Mouse (Mus musculus): Measurements from ENCODE around the gene 7530416G11Rik.

The 7530416G11Rik gene

GRCm38 (mm10) chr15:85503127-85503526 lies at the start of gene 7530416G11Rik:
TSS of gene 7530416G11Rik (minus strand) at chr15:85503227.
- no peak for DNase-seq (ENCODE audit: low spot score)

DNA sequence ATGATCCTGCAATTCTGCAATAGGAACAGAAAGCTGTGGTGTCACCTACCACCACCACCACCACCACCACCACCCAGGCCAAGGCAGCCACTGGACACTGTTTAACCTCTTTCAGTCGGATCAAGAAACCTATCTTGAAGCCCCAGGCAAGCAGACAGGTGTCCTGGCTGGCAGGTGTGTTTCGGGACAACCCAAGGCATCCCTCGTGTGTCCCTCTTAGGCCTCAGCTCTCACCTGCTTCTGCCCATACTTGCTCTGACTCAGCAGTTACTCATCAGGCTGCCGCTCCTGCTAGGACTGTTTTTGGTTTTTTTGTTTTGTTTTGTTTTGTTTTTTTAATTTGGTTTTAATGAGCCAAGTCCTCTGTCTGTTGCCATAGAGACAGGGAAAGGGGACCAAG lies 43.5 kb upstream of the 7530416G11Rik start:
- DNase-seq (ENCODE audit: low spot score): no peak

- DNase-seq (ENCODE audit: low spot score): no peak
Observed at GRCm38 (mm10) chr15:85545369-85545768, 42.3 kb upstream of the 7530416G11Rik start.

- DNase-seq (ENCODE audit: low spot score): no peak
Observed at GRCm38 (mm10) chr15:85538170-85538569, 35.1 kb upstream of the 7530416G11Rik start.

DNA sequence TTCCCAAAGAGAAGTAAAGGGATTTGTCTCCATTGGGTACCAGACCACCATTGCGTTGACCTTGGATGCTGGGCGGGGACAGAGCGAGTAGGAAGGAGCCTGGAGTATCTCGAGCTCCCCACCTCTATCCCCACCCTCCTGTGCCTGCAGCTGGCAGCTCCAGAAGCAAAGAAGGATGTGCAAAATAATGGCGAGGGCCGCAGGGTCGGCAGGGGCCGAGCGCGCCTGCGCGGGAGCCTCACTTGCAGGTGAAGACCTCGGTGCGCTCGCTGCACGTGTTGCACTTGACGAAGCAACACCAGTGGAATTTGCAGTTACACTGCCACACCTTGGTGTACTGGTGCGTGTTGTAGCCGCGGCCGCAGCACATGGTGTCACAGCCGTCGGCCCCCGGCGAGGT lies 34.1 kb upstream of the 7530416G11Rik start:
- no peak for DNase-seq (ENCODE audit: low spot score)

- no peak for DNase-seq (ENCODE audit: low spot score)
Observed at GRCm38 (mm10) chr15:85534646-85535045, 31.6 kb upstream of the 7530416G11Rik start.

- no peak for DNase-seq (ENCODE audit: low spot score)
Observed at GRCm38 (mm10) chr15:85534215-85534614, 31.2 kb upstream of the 7530416G11Rik start.

DNA sequence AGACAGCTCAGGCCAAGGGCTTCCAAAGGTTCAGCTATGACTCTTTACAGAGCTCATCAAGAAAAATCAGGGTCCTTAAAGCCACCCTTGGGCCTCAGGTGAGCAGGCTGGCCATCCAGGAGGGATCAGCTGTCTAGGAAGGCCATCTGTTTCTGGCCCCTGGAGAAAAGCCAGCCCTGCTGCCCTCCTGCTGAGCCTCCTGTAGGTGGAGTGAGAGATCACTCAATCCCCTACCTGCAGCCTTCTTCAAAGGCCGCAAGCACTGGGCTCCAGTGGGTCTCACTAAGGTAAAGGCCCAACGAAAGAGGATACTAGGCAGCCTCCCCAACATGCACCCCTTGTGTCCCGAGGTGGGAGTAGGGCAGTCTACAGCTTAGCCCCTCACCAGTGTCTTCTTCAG lies 29.0 kb upstream of the 7530416G11Rik start:
- no peak for DNase-seq (ENCODE audit: low spot score)

DNA sequence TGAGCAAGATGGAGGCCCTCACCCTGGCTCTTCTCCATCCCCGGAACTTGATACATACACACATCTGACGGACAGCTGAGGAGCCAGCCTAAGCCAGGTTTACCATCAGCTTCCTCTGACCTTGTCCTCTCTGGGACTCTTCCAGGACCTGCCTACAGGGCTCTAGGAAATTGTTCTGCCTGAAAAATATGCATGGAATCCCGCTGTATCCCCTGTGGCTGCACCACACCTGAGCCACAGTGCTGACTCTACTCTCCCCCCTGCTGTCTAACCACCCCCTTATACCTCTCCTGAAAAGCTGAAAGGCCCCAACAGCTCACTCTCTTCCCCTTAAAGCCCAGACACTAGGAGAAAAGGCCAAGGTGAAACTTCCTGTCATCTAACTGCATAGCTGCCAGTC lies 26.9 kb upstream of the 7530416G11Rik start:
- no peak for DNase-seq (ENCODE audit: low spot score)

DNA sequence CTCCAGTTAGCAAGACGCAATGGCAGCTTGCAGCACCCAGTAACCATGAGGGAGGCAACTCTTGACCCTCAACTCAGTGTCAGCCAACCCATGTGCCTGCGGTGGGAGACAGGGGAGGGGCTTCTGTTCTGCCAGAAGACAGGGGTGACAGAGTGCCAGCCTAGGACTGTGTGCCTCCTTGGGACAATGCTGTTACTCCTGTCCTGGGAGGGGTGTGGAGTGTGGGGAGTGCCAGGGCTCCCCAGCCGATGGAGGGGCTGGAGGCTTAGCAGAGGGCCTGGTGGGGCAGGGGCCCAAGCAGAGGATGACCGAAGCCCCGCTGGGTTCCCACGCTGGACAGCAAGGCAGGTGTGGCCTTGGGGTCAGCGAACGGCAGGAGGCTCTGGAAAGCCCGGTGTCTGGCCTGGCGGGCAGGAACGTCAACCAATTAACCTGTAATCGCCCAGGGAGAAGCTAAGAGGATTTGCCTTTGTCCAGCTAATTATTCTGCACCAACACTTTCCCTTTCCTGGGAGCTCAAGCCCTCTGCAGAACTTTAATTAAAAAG lies 21.4 kb upstream of the 7530416G11Rik start:
- no peak for DNase-seq (ENCODE audit: low spot score)

GRCm38 (mm10) chr15:85523173-85523991 lies 20.4 kb upstream of the 7530416G11Rik start:
- DNase-seq (ENCODE audit: low spot score): peak; percentile 52

- DNase-seq (ENCODE audit: low spot score): no peak
Observed at GRCm38 (mm10) chr15:85519438-85519837, 16.4 kb upstream of the 7530416G11Rik start.

DNA sequence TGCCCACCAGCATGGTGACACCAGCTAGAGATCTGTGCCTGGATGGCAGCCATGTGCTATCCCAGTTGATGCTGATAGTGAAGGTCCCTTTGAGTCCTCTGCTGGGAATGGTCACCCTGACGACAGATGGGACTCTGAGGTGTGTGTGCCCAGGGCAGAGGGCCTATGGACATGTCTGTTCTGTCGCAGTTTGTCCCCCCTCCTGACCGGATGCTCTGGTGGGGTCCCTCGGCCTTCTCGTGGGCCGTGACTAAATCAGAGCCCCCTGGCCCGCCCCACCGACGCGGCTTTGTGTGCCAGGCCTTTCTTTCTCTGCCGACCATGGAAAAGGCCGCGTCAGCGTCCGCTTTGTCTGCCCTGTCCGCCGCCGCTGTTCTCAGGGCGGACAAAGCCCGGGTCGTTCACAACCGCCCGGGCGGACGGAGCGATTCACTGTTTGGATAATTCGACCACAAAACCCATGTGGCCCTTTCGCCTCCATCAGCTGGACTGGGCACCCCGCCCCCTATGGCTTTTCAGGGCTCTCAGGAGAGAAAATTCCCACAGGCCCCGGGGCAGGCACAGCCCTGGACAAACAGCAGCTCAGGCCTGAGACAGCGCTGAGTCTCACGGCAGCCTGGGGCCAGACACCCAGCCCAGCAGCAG lies 4.5 kb upstream of the 7530416G11Rik start:
- no peak for DNase-seq (ENCODE audit: low spot score)

GRCm38 (mm10) chr15:85506680-85507079 lies 3.7 kb upstream of the 7530416G11Rik start:
- no peak for DNase-seq (ENCODE audit: low spot score)

DNA sequence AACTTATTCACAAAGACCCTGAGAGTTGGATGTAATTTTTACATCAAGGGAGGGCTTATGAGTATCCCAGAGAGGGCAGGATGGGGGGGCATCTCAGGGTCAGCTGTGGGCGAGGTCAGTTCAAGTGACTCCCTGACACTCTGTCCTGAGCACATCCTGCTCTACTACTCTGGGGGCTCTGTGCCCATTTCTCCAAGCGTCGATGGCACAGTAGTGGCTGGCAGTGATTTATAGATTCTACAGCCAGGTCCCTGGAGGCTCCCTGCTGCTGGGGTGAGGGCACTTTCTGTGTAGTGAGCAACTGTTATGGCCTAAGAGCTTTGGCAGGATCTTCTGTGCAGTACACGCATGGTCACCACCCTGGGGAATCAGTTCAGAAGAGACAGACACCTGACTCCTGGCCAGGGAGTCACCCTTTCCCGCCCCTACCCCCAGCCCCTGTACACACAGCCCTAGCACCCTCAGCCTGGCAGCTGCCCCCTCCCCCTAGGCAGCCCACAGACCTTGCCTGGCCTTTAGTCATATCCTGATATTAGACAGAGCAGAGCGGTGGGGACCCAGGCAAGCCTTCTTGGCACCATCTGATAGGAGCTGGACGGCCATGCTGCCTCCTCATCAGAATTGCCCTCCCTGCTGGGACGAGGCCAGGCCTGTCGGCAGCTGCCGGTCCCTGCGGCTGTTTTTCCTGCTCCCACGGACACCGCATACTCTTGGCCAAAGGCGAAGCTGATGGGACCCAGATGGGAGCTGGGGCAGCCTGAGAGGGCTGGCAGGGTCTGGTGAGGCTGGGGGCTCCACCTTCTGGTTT lies 2.3 kb upstream of the 7530416G11Rik start:
- no peak for DNase-seq (ENCODE audit: low spot score)

DNA sequence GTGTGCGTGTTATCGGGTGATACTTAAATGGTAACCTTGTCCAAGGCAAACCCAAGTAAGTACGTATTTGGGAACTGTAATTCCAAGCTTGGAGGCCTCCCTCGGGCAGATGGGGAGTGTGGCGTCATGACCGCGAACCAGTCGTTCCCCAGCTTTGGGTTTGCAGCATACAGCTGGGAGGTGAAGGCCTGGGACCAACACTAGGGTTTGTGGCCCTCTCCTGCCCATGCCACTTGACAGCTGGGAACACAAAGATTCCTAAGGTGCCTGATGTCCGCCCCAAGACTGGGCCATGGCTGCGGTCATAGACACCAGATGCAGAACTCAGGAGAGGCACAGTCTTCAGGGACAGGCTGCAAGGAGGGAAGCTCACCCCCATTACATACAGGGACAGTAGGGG lies 2.8 kb downstream of the 7530416G11Rik start:
- DNase-seq (ENCODE audit: low spot score): no peak

- no peak for DNase-seq (ENCODE audit: low spot score)
Observed at GRCm38 (mm10) chr15:85497981-85498475, 5.0 kb downstream of the 7530416G11Rik start.

DNA sequence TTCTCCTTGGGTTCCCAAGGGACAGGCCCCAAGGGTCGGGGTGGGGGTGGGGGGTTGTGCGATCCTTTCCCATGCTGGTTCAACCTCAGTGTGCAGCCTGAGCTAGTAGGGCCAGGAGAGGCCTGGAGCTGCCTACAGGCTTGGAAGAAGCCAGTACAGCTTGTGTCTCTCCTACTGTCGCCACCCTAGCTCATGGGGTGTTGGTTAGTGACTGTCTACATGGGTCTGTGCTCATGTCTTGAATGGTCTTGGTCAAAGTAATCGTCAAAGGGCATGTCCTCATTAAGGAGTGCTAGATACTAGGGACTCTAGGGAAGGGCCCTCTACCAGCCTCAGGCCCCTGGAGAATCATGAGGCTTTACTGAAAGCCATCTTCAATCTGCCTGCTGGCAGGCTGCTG lies 5.5 kb downstream of the 7530416G11Rik start:
- DNase-seq (ENCODE audit: low spot score): no peak

GRCm38 (mm10) chr15:85494163-85494621 lies 8.8 kb downstream of the 7530416G11Rik start:
- no peak for DNase-seq (ENCODE audit: low spot score)

GRCm38 (mm10) chr15:85489751-85490150 lies 13.3 kb downstream of the 7530416G11Rik start:
- no peak for DNase-seq (ENCODE audit: low spot score)

DNA sequence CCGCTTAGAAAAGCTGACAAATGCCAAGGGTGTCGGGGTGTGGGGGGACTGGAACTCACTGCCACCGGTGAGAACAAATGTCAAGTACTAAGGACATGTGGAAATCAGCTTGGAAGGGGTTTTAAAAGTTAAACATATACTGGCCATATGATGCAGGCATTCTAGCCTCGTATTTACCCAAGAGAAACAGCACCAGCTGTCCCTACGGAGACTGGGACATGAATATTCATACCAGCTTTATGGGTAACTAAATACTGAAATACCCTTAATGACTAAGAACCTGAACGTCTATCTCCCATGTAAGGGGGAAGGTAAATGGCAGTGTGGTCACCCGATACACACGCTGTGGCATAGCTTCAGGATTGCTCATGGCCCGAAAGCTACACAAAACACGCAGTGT lies 14.1 kb downstream of the 7530416G11Rik start:
- no peak for DNase-seq (ENCODE audit: low spot score)

- DNase-seq (ENCODE audit: low spot score): no peak
Observed at GRCm38 (mm10) chr15:85480630-85481029, 22.4 kb downstream of the 7530416G11Rik start.
